Mouse (Mus musculus): ENCODE measurements around the gene 1500011B03Rik.
"Not testable (repeated sequence)": the region's sequence is repeated elsewhere in the genome, so short reads cannot be mapped to it uniquely, and the experiment has no call there.

The 1500011B03Rik gene

GRCm38 (mm10) chr5:114822796-114823688 lies at the start of gene 1500011B03Rik:
TSS of gene 1500011B03Rik (minus strand) at chr5:114823468.
- peak; percentile 74 for DNase-seq

DNA sequence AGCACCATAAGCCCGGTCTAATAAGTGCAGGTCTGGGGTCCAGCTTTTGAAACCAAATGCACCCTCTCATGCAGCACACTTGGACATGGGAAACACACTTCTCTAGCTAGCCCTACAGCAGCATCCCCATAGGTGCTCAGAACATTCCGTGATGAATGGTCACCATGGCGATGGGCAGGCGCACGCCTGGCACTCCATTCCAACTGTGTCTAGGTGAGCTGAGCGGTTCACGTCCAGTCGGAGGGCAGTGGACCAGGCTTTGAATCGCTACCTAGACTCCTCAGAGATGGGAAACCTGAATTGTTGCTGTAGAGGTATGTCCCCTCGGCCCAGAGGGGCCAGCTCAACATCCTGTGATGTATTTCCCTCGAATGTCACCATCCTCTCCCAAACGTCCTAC lies 42.0 kb upstream of the 1500011B03Rik start:
- DNase-seq: no peak

GRCm38 (mm10) chr5:114864813-114865212 lies 41.5 kb upstream of the 1500011B03Rik start:
- DNase-seq: no peak

DNA sequence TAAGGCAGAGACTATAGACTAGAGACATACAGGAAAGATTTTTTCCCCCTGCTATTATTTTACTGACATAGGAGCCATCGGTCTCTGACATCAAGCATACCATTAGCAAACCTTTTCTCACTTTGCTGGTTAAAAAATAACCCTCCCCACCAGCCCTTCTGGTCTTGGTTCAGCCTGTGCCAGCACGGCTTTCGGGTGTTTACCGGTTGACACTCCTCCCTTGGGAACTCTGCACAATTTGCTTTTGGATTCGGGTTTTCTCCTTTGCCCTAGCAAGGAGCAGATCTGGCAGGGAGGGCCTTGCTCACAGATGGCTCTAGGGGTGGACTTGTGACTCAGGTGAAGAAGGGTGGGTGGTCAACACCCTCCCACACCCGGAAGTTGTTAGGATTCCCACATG lies 38.5 kb upstream of the 1500011B03Rik start:
- no peak for DNase-seq

GRCm38 (mm10) chr5:114859253-114859652 lies 36.0 kb upstream of the 1500011B03Rik start:
- DNase-seq: peak; percentile 85

- DNase-seq: no peak
Observed at GRCm38 (mm10) chr5:114858582-114858981, 35.3 kb upstream of the 1500011B03Rik start, which contains the start of gene Gm9936. TSS of gene Gm9936 (minus strand) at chr5:114858682.

- not testable (repeated sequence) for DNase-seq
Observed at GRCm38 (mm10) chr5:114853364-114853763, 30.1 kb upstream of the 1500011B03Rik start, which contains the start of gene 4930519G04Rik. TSS of gene 4930519G04Rik (plus strand) at chr5:114853664.

DNA sequence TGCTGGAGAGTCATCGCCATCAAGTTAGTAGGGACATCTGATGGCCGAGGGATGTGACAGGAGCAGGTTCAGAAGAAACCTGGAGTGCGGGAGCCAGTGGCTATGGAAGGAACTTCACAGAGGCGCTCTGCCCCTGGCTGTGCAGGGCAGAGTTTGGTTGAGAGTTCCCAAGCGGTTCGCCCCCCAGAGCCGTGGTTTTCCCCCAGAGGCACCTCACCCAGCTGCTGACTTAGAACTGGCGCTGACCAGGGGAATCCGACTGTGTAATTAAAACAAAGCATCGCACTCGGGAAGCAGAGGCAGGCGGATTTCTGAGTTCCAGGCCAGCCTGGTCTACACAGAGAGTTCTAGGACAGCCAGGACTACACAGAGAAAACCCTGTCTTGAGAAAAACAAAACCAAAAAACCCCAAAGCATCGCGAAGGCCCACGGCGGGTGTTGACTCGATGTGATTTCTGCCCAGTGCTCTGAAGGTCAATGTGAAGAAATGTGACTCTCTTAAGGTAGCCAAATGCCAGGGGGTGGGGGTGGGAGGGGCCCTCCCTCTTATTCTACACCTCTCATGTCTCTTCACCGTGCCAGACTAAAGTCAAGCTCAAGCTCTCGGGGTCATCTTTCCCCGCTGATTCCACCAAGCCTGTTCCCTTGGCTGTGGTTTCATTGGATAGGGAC lies 28.4 kb upstream of the 1500011B03Rik start:
- no peak for DNase-seq

DNA sequence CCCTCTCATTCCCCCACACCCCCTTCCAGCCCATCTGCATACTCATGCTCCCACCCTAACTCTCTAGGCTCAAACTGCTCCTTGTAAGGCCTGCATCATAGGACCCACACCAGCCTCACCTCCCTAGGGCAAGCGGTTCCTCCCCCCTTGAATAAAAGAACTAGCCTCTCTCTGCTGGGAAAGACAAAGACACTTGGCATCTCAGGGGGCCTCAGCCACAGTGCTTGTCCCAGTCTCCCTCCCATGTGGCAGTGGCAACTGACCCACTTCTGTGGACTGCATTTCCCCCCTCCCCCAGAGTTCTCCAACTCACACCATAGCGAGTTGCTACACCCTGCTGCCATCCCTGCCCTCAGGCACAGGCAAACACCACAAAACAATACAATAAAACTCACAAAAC lies 21.1 kb upstream of the 1500011B03Rik start:
- not testable (repeated sequence) for DNase-seq

GRCm38 (mm10) chr5:114842674-114843073 lies 19.4 kb upstream of the 1500011B03Rik start:
- no peak for DNase-seq

- DNase-seq: not testable (repeated sequence)
Observed at GRCm38 (mm10) chr5:114842155-114842554, 18.9 kb upstream of the 1500011B03Rik start.

GRCm38 (mm10) chr5:114840481-114840880 lies 17.2 kb upstream of the 1500011B03Rik start:
- not testable (repeated sequence) for DNase-seq

- no peak for DNase-seq
Observed at GRCm38 (mm10) chr5:114836886-114837285, 13.6 kb upstream of the 1500011B03Rik start.

GRCm38 (mm10) chr5:114829740-114830139 lies 6.5 kb upstream of the 1500011B03Rik start:
- DNase-seq: no peak

DNA sequence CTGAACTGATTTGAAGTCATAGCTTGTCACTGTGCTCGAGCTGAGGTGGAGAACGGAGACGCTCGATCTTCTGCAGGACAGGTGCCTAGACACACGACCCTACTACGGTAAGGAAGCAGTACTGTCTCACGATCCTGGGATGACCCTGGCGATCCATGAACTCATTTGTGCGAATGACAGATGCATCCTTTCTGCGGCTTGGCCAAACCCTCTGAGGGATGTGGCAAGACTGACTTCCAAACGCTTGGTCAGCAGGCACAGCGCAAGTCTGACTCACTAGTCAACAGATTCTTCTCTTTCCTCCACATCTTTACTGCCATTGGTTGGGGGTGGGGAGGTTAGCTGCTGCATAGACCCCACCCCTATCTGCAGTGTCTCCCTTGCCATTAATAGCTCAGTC lies 4.2 kb upstream of the 1500011B03Rik start:
- DNase-seq: no peak

- DNase-seq: peak; percentile 72
Observed at GRCm38 (mm10) chr5:114825978-114826691, 2.9 kb upstream of the 1500011B03Rik start.

- peak; percentile 77 for DNase-seq
Observed at GRCm38 (mm10) chr5:114824197-114824596, 929 bp upstream of the 1500011B03Rik start.

DNA sequence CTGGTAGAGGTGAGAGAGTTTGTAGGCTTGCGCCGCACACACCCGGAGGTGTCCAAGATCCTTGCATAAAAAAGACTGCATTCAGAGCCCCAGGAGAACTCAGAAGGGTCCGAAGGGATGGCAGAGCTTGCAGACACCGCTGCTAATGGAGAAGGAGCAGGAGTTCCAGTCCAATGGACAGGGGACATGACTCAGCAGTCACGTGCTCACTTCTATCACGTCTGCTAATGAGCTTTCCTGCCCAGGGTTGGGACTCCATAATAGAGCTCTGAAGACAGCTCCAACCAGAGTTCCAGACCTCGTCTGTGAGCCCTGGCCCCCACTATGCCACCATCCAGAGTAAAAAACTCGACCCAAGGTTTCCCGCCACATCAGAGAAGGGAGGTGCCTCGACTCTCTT lies 5.1 kb downstream of the 1500011B03Rik start:
- peak; percentile 14 for DNase-seq

- peak; percentile 32 for DNase-seq
Observed at GRCm38 (mm10) chr5:114816599-114816998, 6.7 kb downstream of the 1500011B03Rik start.

DNA sequence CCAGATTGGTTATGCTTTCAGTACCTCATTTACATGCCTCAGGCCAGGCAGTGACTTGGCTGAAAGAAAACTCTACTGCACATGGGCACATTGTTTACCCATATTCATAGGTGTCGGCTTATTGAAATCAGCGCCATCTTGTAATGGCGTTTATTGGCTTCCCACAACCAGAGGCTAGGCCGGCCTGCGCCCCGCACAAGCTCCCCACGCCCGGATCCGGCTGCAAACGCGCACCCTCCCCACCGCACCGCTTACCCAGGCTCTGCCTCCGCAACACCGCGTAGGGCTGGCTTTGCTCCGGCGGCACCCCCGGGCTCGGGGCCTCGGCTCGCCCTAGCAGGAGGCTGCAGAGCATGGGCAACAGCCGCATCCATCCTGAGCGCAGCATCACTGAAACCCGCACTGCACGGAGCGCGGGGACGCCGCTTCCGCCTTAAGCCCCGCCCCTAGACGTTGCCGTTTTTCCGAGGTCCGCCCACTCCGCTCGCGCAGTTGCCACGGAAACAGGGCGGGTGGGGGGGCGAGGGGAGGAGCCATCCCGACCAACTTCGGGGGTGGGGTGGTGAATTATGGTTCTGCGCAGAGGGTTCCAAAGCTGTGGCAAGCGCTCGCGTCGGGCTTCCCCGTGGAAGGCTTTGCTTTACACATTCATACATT lies 9.6 kb downstream of the 1500011B03Rik start:
- peak; percentile 88 for DNase-seq

GRCm38 (mm10) chr5:114809826-114810225 lies 13.4 kb downstream of the 1500011B03Rik start:
- DNase-seq: no peak

GRCm38 (mm10) chr5:114809181-114809756 lies 14.0 kb downstream of the 1500011B03Rik start:
- no peak for DNase-seq
